Mouse (Mus musculus): ENCODE data around the gene Fbxl5.

GRCm38 (mm10) chr5:43846227-43846626 is 24.8 kb upstream of the Fbxl5 start:
- no peak for TF ChIP-seq CTCF (IDR thresholded peaks at IDR 0.05; ENCODE audit: extremely low read depth, insufficient read length, insufficient replicate concordance, low read depth, low read length)
- no peak for TF ChIP-seq POLR2A (IDR thresholded peaks at IDR 0.05; ENCODE audit: low read depth, low read length)

Measured in small intestine, adult 2 months (tissue).